Mouse (Mus musculus): Measurements from ENCODE around the gene Mical3. TPM values are rescaled to one million over a fixed set of nuclear protein-coding genes. Genes with fewer than 3 reads are reported as not detected.

Mical3 gene
- total RNA-seq, 1 experiment from 2014 or later: 24.3 TPM

DNA sequence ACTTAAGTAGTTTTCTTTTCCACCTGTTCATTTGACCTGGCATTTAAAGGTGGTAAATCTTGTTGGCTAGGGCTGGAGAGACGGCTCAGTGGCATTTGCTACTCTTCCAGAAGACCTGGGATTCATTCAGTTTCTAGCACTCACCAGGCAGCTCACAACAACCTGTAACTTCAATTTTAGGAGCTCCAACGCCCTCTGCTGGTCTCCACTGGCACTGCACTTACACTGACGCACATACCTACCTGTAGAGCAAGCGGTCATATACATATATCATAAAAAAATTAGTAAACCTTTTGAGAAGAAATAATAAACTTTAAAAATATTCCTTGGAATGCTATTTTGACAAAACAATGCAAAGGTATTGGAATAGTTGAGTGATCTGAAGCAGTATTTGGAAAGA, 13.7 kb downstream of the Mical3 start:
- no peak for ATAC-seq (replicated peaks; ENCODE audit: low read depth, poor library complexity, severe bottlenecking)

DNA sequence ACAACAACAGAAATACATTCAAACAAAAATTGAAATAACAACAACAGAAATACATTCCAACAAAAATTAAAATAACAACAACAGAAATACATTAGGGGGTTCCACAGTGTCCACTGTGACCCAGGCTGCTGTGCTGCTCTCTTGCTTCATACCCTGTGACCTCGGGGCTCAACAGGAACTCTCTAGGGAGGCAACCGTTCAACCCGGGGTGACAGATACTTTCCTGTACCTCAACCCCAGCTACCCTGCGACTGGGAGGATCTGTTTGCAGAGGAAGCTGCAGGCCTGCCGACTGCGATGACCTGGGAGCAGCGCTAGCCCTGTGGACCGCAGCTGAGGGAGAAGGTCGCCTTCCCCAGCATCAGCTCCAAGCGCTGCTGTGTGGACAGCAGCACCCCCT, 14.4 kb downstream of the Mical3 start:
- ATAC-seq (replicated peaks; ENCODE audit: low read depth, poor library complexity, severe bottlenecking): peak; percentile 53

DNA sequence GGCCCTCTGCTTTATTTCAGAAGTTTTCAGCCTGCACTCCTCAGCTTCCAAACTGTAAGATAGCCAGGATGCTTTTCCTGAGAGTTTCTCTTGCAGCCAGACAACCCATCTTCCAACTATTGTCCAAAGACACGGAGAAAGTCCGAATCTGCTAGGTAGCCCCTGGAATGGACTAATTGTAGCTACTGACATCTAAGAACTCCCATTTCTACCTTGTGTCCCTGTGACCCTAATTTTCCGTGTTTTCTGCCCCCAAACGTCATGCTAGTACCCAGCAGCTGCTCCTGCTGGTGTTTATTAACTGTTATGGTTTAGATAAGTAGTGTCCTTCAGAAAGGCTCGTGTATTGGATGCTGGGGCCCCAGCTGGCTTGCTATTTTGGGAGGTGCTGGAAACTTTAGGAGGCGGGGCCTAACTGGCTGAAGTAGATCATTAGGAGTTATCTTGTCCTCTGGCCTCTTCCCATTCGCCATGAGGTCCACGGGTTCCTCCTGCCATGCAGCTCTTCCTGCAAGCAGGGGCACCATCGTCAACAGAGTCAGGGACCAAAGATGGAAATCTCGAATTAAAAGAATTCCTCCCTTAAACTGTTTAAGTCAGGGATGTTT, 19.2 kb downstream of the Mical3 start:
- no peak for ATAC-seq (replicated peaks; ENCODE audit: low read depth, poor library complexity, severe bottlenecking)

DNA sequence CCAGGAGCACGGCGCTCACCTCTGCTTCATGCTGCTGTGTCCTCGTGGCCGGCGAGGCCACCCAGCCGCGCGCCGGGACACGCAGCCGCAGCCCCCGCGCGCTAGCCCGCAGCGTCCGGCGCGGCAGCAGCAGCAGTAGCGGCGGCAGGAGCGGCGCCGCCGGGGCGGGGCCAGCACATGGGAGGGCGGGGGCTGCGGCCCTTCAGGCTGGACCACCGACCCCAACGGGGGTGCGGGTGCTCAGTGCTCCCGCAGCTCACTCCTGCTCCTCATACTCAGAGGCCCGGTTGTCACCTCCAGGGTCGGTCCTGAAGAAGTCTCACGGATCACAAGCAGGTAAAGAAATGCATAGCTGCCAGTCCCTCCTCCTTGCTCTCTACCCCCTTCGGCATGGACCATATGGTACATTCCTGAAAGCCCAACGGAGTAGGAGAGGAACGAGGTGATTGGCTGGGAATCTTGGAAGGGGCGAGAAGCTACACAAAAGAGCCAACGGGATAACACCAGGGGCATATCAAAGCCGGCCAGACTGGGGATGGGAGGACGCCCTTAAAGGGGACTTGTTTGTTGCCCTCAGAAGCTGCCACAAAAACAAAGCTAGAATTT, 20.7 kb downstream of the Mical3 start:
- ATAC-seq (replicated peaks; ENCODE audit: low read depth, poor library complexity, severe bottlenecking): peak; percentile 91

DNA sequence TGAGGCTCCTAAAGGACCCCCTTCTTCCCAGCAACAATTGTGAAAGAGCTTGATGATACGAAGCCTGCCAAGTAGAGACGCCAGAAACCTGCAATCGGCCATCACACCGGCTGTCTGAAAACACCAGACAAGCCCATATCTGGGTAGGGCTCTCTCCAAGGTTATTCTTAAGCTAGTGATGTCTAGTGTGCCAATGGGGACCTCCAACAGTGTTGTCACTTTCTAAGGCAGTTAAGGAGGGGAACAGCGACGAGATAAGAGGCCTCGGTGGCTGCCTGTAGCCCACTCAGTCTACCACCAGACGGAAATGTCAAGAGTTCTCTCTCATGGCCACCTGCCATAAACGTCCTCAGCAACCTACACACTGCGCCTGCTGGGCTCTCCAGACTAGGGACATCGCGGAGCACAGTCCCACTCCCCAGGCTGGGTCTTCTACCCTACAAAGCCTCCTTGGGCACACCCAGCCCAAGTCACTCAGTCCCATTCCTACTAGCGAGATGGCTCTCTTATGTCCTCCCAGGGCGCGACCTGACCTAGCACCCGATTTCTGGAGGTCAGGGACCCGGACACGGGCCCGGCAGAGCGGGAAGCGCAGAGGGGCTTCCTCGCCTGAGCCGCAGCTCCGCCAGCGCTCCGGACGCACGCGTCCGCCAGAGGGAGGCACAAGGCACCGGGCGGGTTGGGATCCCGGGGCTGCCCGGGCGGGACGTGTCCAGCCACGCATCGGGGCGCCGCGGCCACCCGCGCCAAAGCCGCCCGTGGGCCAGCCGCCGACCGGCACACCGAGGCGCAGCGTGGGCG, 21.4 kb downstream of the Mical3 start:
- ATAC-seq (replicated peaks; ENCODE audit: low read depth, poor library complexity, severe bottlenecking): peak; percentile 37

DNA sequence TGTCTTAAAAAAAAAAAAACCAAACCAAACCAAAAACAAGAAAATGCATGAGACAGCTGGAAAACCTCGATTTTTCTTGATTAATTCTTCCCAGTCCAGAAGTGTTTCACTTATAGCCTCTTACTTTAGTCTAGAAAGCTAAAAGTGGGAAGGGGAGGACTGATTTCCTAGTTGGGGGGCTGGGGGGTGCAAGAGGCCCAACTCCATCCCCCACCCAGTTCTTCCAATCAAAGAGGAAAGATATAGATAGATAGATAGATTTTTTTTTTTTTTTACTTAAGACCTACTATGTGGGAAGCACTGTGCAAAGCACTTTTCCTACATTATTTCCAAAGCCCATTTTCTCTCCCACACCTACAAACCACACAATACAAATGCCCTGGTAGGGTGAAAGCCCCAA, 22.7 kb downstream of the Mical3 start:
- ATAC-seq (replicated peaks; ENCODE audit: low read depth, poor library complexity, severe bottlenecking): no peak

DNA sequence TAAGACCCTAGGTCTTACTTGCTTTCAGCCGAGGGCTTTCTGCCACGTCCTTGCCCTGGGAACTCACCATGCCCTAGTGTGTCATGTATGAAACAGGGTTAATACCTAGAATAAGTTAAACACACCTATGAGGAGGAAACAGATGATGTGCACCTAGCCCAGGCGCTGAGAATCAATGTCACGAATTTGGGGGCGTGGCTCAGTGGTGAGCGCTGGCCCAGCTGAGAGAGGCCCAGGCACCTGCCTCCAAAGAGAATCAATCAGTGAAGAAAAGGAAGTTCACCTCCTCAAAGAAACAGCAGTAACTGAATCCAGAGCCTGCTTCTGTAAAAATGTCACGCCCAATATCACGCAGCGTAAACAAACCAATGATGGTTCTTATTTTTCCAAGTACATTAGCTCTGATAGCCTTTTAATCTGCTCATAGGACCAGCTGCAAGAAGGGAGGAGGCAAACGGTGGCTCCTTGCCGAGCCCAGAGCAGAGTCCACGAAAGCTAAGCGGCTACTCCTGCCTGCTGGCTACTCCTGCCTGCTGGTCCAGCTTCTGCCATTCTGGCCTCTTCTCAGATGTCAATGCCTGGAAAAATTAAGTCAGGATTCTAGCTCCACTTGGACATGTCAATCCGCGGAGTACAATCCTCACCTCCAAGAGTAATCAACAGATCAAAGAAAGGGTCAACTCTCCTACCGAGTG, 23.9 kb downstream of the Mical3 start:
- ATAC-seq (replicated peaks; ENCODE audit: low read depth, poor library complexity, severe bottlenecking): no peak

DNA sequence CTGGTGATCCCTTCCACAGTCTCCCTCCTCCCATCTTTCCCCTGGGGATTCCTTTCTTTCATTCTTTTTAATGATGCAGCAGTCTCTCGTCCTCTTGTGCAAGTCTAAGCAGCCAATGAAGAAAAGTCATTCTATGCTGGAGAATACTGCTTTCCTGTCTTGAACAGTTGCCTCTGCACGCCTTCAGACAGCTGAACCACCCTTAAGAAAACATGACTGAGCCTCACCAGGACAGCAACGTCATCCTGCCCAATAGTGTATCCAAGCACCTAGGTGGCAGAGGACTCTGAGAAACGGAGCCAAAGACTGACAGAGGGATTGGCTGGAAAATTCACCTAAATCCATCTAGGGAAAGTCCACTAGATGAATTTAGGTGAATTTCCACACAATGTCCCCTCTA, 25.1 kb downstream of the Mical3 start:
- no peak for ATAC-seq (replicated peaks; ENCODE audit: low read depth, poor library complexity, severe bottlenecking)

DNA sequence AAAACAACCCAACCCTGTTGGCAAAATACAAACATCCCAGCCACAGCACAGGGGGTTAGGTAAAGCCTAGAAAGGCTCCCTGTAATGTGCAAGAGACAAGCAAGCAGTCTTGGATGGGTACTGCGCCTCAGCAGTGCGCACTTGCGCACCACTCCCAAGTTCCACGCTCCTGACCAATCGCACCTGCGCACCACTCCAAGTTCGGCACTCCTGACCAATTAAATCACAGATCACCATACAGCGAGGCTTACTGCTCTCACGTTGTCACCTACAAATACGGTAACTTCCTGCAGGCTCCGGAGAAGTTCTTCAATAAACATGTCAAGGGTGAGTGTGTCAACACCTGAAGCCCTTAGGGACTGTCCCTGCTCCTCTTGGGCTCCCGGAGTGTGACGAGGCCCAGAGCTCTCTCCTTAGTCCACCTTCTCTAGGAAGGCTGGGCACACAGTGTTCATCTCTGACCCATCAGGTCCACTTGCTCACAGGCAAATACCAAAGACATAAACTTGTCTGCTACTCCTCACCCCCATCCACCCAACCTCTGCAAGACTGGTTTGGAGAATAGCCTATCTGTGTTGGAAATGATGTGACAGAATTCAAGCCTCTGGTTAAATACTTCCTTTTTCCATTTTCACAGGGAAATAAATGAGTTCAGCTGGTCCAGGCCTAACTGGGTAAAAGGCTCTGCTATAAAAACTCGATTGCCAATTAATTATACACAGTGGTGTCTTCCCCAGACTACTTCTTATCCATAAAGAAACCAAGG, 27.2 kb downstream of the Mical3 start:
- ATAC-seq (replicated peaks; ENCODE audit: low read depth, poor library complexity, severe bottlenecking): peak; percentile 39

DNA sequence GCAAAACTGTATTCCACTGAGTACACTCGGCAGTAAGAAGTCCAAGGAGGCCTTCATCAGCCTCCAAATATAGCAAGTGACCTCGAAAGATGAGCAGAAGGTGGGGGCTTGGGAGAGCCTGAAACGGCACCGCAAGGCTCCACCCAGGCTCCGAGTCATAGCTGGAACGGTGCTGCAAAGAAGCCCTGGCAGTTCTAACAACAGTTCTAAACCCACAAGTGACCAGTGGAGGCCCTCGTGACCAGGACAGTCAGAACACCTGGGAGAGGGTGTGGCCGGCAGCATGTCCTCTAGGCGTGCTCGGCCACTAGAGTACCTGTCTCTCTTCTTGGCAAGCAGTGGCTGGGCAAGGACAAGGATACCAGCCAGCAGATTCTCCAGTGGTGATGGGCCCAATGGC, 27.9 kb downstream of the Mical3 start:
- no peak for ATAC-seq (replicated peaks; ENCODE audit: low read depth, poor library complexity, severe bottlenecking)

DNA sequence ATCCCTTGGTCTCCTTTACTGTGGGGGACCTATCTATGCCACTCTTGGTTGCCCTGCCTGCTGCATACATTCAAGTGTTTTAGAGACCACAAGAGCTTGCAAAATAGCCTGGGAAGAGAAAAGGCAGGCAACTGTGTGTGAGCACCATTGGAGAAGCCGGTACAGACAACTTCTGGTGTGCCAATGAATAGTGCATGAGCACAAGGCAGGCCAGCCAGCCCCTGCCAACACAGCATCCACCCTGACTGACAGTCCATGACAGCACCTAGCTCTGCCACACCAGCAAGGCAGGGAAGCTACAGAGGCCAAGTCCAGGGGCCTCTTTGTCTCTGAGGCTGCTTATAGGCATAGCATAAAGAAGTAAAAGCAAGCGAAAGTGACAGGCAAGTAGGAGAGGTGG, 28.7 kb downstream of the Mical3 start:
- no peak for ATAC-seq (replicated peaks; ENCODE audit: low read depth, poor library complexity, severe bottlenecking)

DNA sequence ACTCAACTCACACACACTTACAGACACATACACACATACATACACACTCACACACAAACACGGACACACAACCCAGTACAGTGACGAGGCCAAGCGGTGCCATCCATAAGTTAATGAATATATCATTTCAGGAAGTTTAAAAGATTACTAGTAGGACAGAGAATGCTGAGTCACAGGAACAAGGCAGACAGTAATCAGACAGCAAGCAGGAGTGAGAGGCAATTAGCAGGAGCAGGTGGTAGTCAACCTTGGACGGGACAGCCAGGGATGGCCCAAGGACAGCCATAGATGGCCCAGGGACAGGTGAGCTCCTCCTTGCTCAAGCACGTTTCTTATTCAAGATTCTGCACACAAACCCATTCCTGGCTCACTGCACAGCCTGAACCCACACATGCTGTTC, 29.6 kb downstream of the Mical3 start:
- 0 out of 2 replicates have a peak, but pooled peaks have one; percentile 36 for ATAC-seq (replicated peaks; ENCODE audit: low read depth, poor library complexity, severe bottlenecking)

DNA sequence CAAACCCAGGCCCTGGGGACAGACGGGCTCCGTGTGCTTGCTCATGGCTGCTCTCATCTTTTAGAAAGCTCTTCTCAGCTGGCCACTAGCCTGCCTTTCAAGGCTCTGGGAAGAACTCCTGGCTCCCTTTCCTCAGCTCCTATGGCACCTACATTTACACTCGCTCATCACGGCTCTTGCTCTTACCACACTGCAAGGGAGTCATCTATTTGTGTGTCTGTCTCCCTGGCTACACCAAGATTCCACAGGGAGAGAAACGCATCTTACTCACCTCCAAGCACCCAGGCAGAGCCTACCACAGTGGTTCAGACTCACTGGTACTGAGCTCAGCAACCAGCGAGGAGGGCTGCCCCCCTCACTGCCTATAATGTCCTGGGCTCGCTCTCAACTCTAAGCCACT, 31.0 kb downstream of the Mical3 start:
- ATAC-seq (replicated peaks; ENCODE audit: low read depth, poor library complexity, severe bottlenecking): no peak

DNA sequence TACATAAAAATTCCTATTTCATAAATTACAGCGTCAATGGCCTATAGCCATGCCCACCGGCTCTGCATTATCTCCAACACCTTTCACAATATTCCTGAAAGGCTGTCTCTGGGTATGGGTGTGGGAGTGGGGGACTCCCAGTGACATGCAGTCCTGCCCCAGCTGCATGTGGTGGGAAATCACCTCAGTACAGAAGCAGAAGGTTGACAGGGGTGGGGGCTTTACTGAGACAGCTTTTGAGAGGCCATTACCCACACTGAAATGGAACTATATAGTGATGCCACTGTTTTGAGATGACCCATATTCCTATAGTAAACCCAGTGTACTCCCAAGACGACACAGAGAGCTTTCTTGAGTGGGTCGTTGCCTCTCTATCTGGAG, 31.6 kb downstream of the Mical3 start:
- no peak for ATAC-seq (replicated peaks; ENCODE audit: low read depth, poor library complexity, severe bottlenecking)

DNA sequence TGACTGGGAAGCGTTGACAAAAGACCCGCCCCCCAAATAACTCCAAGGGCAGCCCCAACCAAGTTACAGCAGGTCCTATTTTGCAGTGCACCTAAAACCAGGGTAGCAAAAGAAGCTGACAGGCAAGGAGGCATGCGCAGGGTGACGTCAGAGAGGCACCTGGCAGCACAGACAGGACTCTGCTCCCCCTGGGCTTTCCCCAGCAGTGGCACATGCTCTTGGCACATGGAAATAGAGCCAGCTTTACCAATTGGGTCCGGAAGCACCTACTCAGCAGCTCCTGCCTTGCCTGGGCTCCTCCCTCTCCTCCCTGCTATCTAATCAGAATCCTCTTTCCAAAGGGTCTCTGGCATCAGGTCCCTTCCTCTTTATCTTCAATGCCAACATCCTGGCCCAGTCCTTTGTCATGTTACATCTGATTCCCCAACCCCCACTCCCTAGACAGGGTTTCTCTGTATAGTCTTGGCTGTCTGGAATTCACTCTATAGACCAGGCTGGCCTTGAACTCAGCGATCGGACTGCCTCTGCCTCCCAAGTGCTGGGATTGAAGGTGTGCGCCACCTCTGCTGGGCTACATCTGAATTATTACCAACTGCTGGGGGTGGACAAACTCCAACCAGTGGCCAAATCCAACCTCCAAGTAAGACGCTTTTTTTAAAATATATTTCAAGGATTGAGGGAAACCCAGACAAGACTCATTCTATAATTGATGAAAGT, 32.1 kb downstream of the Mical3 start:
- ATAC-seq (replicated peaks; ENCODE audit: low read depth, poor library complexity, severe bottlenecking): no peak

DNA sequence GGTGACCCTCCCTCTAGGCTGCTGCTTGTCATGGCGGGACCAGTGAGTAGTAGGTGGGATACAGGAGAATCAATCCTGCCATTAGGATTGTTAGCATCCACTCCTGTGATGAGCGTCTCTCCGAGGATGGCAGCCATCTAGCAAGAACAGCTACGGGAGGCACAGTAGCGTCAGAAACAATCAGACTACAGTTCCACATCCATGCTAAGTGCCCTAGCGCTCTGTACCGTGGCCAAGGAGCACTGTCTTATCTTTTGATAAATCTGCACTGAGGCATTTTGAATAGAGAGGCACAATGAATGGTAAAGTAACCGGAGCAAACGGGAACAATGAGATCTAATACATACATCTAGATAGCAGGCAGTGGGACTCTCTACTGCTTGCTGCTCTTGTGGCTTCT, 32.7 kb downstream of the Mical3 start:
- ATAC-seq (replicated peaks; ENCODE audit: low read depth, poor library complexity, severe bottlenecking): no peak

DNA sequence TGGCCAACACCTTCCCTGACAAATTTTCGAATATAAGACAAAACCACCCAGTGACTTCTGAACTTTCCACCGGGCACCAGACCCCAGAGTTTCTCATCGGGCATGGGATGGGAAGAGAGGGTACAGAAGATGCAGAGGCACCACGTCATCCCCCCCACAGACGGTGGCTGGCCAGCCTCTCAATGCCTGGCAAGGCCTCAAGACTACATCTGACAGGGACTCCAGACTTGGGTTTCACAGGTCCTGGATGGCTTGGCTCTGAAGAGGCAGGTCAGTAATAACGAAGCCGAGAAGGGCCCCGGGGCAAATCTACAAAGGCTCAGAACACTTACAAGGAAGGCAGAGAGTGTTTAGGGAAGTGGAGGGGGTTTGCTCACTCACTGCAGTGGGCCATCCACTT, 33.9 kb downstream of the Mical3 start:
- no peak for ATAC-seq (replicated peaks; ENCODE audit: low read depth, poor library complexity, severe bottlenecking)

DNA sequence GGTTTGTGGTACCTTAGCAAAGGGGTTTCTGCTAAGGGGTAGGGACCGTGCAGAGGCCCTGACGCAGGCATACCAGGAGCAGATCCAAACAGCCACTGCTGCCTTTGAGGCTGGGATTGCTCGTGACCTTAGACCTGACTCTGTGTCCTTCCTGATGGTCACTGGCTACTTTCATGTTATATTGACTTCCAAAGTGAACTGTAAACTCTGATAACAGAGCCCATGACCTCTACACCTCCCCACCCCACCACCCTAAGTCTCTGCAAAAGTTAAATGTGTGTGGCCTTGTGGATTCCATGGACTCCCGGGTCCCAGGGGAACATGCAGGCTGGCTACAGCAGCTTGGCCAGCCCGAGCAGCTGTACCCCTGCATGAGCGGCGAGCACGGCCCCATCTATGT, 34.4 kb downstream of the Mical3 start:
- no peak for ATAC-seq (replicated peaks; ENCODE audit: low read depth, poor library complexity, severe bottlenecking)

DNA sequence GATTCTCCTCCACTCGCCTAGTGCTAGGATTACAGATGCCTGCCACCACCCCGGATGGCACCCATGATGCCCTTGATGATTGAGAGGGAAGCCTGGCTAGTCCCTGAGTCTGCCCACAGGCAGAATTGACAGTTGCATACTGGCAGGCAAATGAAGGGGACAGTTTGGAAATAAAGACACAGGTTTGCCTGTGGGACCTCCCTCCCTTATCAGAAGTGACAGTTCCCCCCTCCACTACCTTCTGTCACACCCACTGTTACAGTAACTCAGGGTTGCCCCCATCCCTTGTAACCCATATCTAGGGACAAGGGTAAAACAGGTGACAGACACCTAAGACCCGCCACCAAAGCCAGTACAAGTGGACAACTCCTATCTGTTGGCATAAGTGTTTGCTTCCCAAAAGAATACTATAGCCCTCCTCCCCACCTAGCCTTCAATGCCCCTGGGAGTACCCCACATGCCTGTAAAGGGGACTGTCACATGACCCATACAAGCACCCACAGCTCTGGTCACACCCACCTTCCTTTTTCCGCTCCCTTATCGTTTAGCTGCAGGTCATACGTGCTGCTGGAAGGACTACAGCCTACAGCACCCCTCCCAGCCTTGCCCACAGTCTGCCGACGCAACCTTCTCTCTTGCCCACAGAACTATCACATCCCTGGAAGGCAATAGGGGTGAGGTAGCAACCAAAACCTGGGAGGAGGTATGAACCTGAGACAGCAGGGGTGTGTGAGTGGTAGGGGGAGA, 37.0 kb downstream of the Mical3 start:
- ATAC-seq (replicated peaks; ENCODE audit: low read depth, poor library complexity, severe bottlenecking): peak; percentile 82
